ENCODE assay signal across 8 mouse cellular contexts in the genomic region with DNA sequence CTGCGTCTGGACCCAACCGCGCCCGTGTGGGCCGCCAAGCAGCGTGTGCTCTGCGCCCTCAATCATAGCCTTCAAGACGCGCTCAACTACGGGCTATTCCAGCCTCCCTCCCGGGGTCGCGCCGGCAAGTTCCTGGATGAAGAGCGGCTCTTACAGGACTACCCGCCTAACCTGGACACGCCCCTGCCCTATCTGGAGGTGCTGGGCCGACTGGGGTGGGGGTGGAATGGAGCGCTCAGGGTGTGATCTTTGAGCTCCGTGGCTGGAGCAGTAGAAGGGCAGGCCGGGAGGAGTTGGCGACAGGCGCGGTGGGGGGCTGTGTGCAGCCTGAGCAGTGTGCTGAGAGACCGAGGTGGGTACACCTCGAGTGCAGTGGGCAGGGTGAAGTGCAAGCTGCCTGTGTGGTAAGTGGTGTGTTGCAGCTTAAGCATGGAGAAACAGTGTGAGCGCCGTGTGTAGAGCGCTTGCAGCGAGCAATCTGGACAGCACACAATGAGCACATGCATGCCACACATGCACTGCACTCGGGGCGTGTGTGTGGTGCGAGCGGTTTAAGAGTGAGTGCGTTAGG. TPM values are rescaled to one million over a fixed set of nuclear protein-coding genes. Genes with fewer than 3 reads are reported as not detected.
A peak's percentile ranks its signal among the peaks of the same experiment; 100 is the strongest.
DNase-seq lines count a peak whose midpoint lies in the region; ATAC-seq and TF ChIP-seq lines count a peak whose summit lies in the region.

No protein-coding gene starts in this region.

- WGBS in heart, embryonic 13.5 days = 2% methylated on average over 32 of the region's 35 CpGs
- under 1% methylated on average over 35 of the region's 35 CpGs for WGBS in embryonic facial prominence, embryonic 12.5 days
- WGBS in hindbrain, embryonic 16.5 days = 2% methylated on average over 35 of the region's 35 CpGs
- 1% methylated on average over 35 of the region's 35 CpGs for WGBS in midbrain, embryonic 13.5 days

- POLR2A ChIA-PET in Patski (lab: Charles Lee) = interaction anchor here (0.6 kb wide), 1 partner anchor 16 kb away, joined by 3 read pairs; no protein-coding TSS in a partner anchor

- DNase-seq in heart, postnatal 10 days = no peak
- no peak for DNase-seq in Patski (ENCODE audit: low read depth, low spot score)
- no peak for DNase-seq in adrenal gland, postnatal 14 days
- DNase-seq in ovary, postnatal 36 days (ENCODE audit: low spot score) = no peak

- peaks cover 28% of the 10 kb centered on the region for H3K36me3 ChIP-seq in heart, embryonic 13.5 days
- H3K36me3 ChIP-seq in embryonic facial prominence, embryonic 12.5 days = peaks cover 9% of the 10 kb centered on the region
- peaks cover 10% of the 10 kb centered on the region for H3K36me3 ChIP-seq in hindbrain, embryonic 16.5 days (ENCODE audit: control insufficient read depth, insufficient read depth, low read length)
- peaks cover 10% of the 10 kb centered on the region for H3K36me3 ChIP-seq in midbrain, embryonic 13.5 days

- H3K4me3 ChIP-seq in heart, embryonic 13.5 days = peak overlapping the region; percentile 64
- peak overlapping the region; percentile 79 for H3K4me3 ChIP-seq in embryonic facial prominence, embryonic 12.5 days
- peak overlapping the region; percentile 85 for H3K4me3 ChIP-seq in hindbrain, embryonic 16.5 days (ENCODE audit: low read length)
- H3K4me3 ChIP-seq in midbrain, embryonic 13.5 days (replicated peaks) = peak overlapping the region; percentile 58

- no peak for ATAC-seq in heart, embryonic 13.5 days (ENCODE audit: extremely low read depth, insufficient number of reproducible peaks, low FRiP score, low TSS enrichment)
- peak; percentile 20 for ATAC-seq in Patski
- ATAC-seq in embryonic facial prominence, embryonic 12.5 days (ENCODE audit: insufficient number of reproducible peaks, insufficient read depth, low FRiP score, low TSS enrichment) = peak; percentile 25; the same call in 1 of the 2 replicates
- peak; percentile 57 for ATAC-seq in hindbrain, embryonic 16.5 days
- ATAC-seq in midbrain, embryonic 13.5 days = peak; percentile 65

- H3K9me3 ChIP-seq in heart, embryonic 13.5 days = no peaks in the 10 kb centered on the region
- H3K9me3 ChIP-seq in embryonic facial prominence, embryonic 12.5 days = no peaks in the 10 kb centered on the region
- H3K9me3 ChIP-seq in hindbrain, embryonic 16.5 days (ENCODE audit: control insufficient read depth, low read length) = no peaks in the 10 kb centered on the region
- no peaks in the 10 kb centered on the region for H3K9me3 ChIP-seq in midbrain, embryonic 13.5 days

- H3K4me1 ChIP-seq in heart, embryonic 13.5 days = peaks cover 26% of the 10 kb centered on the region
- H3K4me1 ChIP-seq in embryonic facial prominence, embryonic 12.5 days = peaks cover 9% of the 10 kb centered on the region; the same call in 1 of the 2 replicates
- peaks cover 21% of the 10 kb centered on the region for H3K4me1 ChIP-seq in hindbrain, embryonic 16.5 days (ENCODE audit: control insufficient read depth, insufficient read depth, low read depth, low read length)
- peaks cover 42% of the 10 kb centered on the region for H3K4me1 ChIP-seq in midbrain, embryonic 13.5 days (replicated peaks)

- TF ChIP-seq CTCF in Patski (IDR thresholded peaks at IDR 0.05) = no peak

- H3K27ac ChIP-seq in heart, embryonic 13.5 days (replicated peaks) = no peak overlapping the region
- no peak overlapping the region for H3K27ac ChIP-seq in embryonic facial prominence, embryonic 12.5 days
- H3K27ac ChIP-seq in hindbrain, embryonic 16.5 days (ENCODE audit: low read depth, low read length) = peak overlapping the region; percentile 92
- H3K27ac ChIP-seq in midbrain, embryonic 13.5 days = peak overlapping the region; percentile 83

- H3K27me3 ChIP-seq in heart, embryonic 13.5 days (replicated peaks) = peaks cover 67% of the 10 kb centered on the region
- peaks cover 29% of the 10 kb centered on the region for H3K27me3 ChIP-seq in Patski
- H3K27me3 ChIP-seq in embryonic facial prominence, embryonic 12.5 days = peaks cover 34% of the 10 kb centered on the region
- H3K27me3 ChIP-seq in hindbrain, embryonic 16.5 days (replicated peaks; ENCODE audit: control insufficient read depth, insufficient read depth, low read length) = no peaks in the 10 kb centered on the region
- peaks cover 24% of the 10 kb centered on the region for H3K27me3 ChIP-seq in midbrain, embryonic 13.5 days

- H3K9ac ChIP-seq in heart, embryonic 13.5 days = peak overlapping the region; percentile 89
- peak overlapping the region; percentile 85 for H3K9ac ChIP-seq in embryonic facial prominence, embryonic 12.5 days
- peak overlapping the region; percentile 95 for H3K9ac ChIP-seq in hindbrain, embryonic 16.5 days (ENCODE audit: low read depth, low read length)
- H3K9ac ChIP-seq in midbrain, embryonic 13.5 days (replicated peaks) = peak overlapping the region; percentile 84

- peak overlapping the region; percentile 90 for H3K4me2 ChIP-seq in heart, embryonic 13.5 days
- H3K4me2 ChIP-seq in embryonic facial prominence, embryonic 12.5 days (replicated peaks) = peak overlapping the region; percentile 92
- peak overlapping the region; percentile 88 for H3K4me2 ChIP-seq in hindbrain, embryonic 16.5 days (ENCODE audit: low read length)
- peak overlapping the region; percentile 90 for H3K4me2 ChIP-seq in midbrain, embryonic 13.5 days (replicated peaks)

- CTCF ChIA-PET in Patski (lab: Charles Lee) = no interaction called here

- in situ Hi-C loops in Patski (cut with MboI; ENCODE audit: low pct_unique_long_range_greater_than_20kb) = no loop called here

- intact Hi-C loops in heart, postnatal 10 days (cut with DNase I) = no loop called here

RNA-seq across cellular contexts. Expression of a gene that starts 0.9 kb away (rescaled TPM):
- 1.7 and 2.0 TPM in 2 replicates for polyA plus RNA-seq in heart, embryonic 13.5 days (2015; fragmentation: Nextera tagmentation; extraction: Ambion mirVana)
- 10 to 100 TPM; 82.6 to 86.1 TPM for total RNA-seq in heart, postnatal 10 days (2021)
- 2.0 TPM for polyA plus RNA-seq in Patski (2021)
- 3.0 and 4.7 TPM in 2 replicates for polyA plus RNA-seq in embryonic facial prominence, embryonic 12.5 days (2016; fragmentation: Nextera tagmentation; extraction: Ambion mirVana)
- polyA plus RNA-seq in hindbrain, embryonic 16.5 days (2015; fragmentation: Nextera tagmentation; extraction: Ambion mirVana) = 7.7 and 8.4 TPM in 2 replicates
- 13.3 and 14.8 TPM in 2 replicates for polyA plus RNA-seq in midbrain, embryonic 13.5 days (2015; fragmentation: Nextera tagmentation; extraction: Ambion mirVana)
- 57.8 and 71.6 TPM in 2 replicates for total RNA-seq in adrenal gland, postnatal 14 days (2021)

RNA-seq across cellular contexts. Expression of a gene that starts 23.1 kb away (rescaled TPM):
- polyA plus RNA-seq in heart, embryonic 13.5 days (2015; fragmentation: Nextera tagmentation; extraction: Ambion mirVana) = 15.1 and 15.3 TPM in 2 replicates
- total RNA-seq in heart, postnatal 10 days (2021) = 10 to 100 TPM; 18.1 to 18.4 TPM
- polyA plus RNA-seq in Patski (2021) = 71.1 TPM
- 18.0 and 18.2 TPM in 2 replicates for polyA plus RNA-seq in embryonic facial prominence, embryonic 12.5 days (2016; fragmentation: Nextera tagmentation; extraction: Ambion mirVana)
- polyA plus RNA-seq in hindbrain, embryonic 16.5 days (2015; fragmentation: Nextera tagmentation; extraction: Ambion mirVana) = 35.4 and 37.3 TPM in 2 replicates
- polyA plus RNA-seq in midbrain, embryonic 13.5 days (2015; fragmentation: Nextera tagmentation; extraction: Ambion mirVana) = 16.7 and 17.6 TPM in 2 replicates
- total RNA-seq in adrenal gland, postnatal 14 days (2021) = 23.3 and 26.9 TPM in 2 replicates

RNA-seq across cellular contexts. Expression of a gene that starts 46.6 kb away (rescaled TPM):
- polyA plus RNA-seq in heart, embryonic 13.5 days (2015; fragmentation: Nextera tagmentation; extraction: Ambion mirVana) = 0.27 and 0.45 TPM in 2 replicates
- total RNA-seq in heart, postnatal 10 days (2021) = under 1 TPM; 0.05 to 0.12 TPM
- polyA plus RNA-seq in Patski (2021) = 0.17 TPM
- 8.2 and 10.0 TPM in 2 replicates for polyA plus RNA-seq in embryonic facial prominence, embryonic 12.5 days (2016; fragmentation: Nextera tagmentation; extraction: Ambion mirVana)
- 84.5 and 88.1 TPM in 2 replicates for polyA plus RNA-seq in hindbrain, embryonic 16.5 days (2015; fragmentation: Nextera tagmentation; extraction: Ambion mirVana)
- 72.9 and 75.9 TPM in 2 replicates for polyA plus RNA-seq in midbrain, embryonic 13.5 days (2015; fragmentation: Nextera tagmentation; extraction: Ambion mirVana)
- 8.0 and 9.1 TPM in 2 replicates for total RNA-seq in adrenal gland, postnatal 14 days (2021)

Comparison
In these comparisons a context has a peak if more than half of its experiments do, and no peak if none do; other contexts are left out.
1. H3K27ac ChIP-seq: peak in hindbrain, embryonic 16.5 days (single experiment) and midbrain, embryonic 13.5 days (single experiment); none in heart, embryonic 13.5 days (single experiment) and embryonic facial prominence, embryonic 12.5 days (single experiment).
2. Peak in every context shown above with its lines, with median percentiles within 50 percentile points of each other: H3K4me2 ChIP-seq, H3K4me3 ChIP-seq and H3K9ac ChIP-seq.